ENCODE assay signal across 25 mouse cellular contexts in the genomic region with DNA sequence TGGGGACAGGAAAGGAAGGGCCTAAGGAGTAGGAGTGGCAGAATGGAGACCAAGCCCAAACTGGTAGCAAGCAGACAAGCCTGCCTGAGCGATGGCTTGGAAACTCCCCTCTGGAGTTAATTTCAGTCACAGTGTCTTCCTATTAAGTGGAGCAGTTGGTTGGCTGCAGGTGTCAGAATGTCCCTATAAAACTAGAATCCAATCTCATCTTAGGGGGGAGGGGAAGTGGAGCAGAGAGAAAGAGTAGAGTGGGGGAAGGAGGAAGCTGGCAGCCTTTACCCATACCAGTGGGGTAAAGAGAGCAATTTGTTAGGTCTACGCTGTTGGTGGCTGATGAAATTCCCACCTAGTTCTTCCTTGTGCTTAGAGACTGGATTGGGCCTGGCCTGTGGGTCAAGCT.
DNase-seq lines count a peak whose midpoint lies in the region; ATAC-seq and TF ChIP-seq lines count a peak whose summit lies in the region.
"Had no signal": no experiment of that assay in that cellular context is flagged by ENCODE, and none has a peak within 500 bp of the region (broad histone marks: within the 10 kb centered on the region; RNA-seq: fewer than 3 reads in every experiment).

No protein-coding gene starts in this region.

- no peak for TF ChIP-seq CTCF in cerebellum, adult 2 months (IDR thresholded peaks at IDR 0.05; ENCODE audit: borderline replicate concordance, insufficient read depth, low read depth, low read length)
- TF ChIP-seq CTCF in layer of hippocampus, adult 2 months (conservative IDR thresholded peaks at IDR 0.05), result no peak

- no peaks in the 10 kb centered on the region for H3K36me3 ChIP-seq in forebrain, embryonic 13.5 days (ENCODE audit: poor library complexity, severe bottlenecking)
- H3K36me3 ChIP-seq in forebrain, embryonic 12.5 days (replicated peaks), result no peaks in the 10 kb centered on the region
- no peaks in the 10 kb centered on the region for H3K36me3 ChIP-seq in kidney, embryonic 15.5 days
- H3K36me3 ChIP-seq: embryonic facial prominence, embryonic 15.5 days; forebrain, embryonic 10.5 days; G1E; heart, embryonic 15.5 days; hindbrain, embryonic 13.5 days had no signal

- ATAC-seq in cerebellum, adult (ENCODE audit: insufficient number of reproducible peaks, low FRiP score, low TSS enrichment), result no peak
- no peak for ATAC-seq in forebrain, embryonic 13.5 days
- ATAC-seq in forebrain, embryonic 12.5 days (ENCODE audit: low FRiP score), result no peak
- no peak for ATAC-seq in kidney, embryonic 15.5 days (replicated peaks; ENCODE audit: low FRiP score)
- ATAC-seq: CD4-positive, CD25-positive, alpha-beta regulatory T cell, adult 4 months; intestine, embryonic 16.5 days had no signal

- no peaks in the 10 kb centered on the region for H3K9me3 ChIP-seq in forebrain, embryonic 13.5 days (replicated peaks)
- H3K9me3 ChIP-seq in forebrain, embryonic 12.5 days, result no peaks in the 10 kb centered on the region
- no peaks in the 10 kb centered on the region for H3K9me3 ChIP-seq in kidney, embryonic 15.5 days (replicated peaks)
- H3K9me3 ChIP-seq: embryonic facial prominence, embryonic 15.5 days; forebrain, embryonic 10.5 days; G1E; heart, embryonic 15.5 days; hindbrain, embryonic 13.5 days had no signal

- no peak overlapping the region for H3K4me2 ChIP-seq in forebrain, embryonic 13.5 days
- no peak overlapping the region for H3K4me2 ChIP-seq in forebrain, embryonic 12.5 days
- H3K4me2 ChIP-seq in kidney, embryonic 15.5 days, result no peak overlapping the region
- H3K4me2 ChIP-seq: embryonic facial prominence, embryonic 15.5 days; heart, embryonic 11.5 days; heart, embryonic 15.5 days; hindbrain, embryonic 13.5 days had no signal

- peak in 1 of 2 experiments; percentile 41 for DNase-seq in cerebellum, adult 2 months
- DNase-seq in layer of hippocampus, adult 2 months (ENCODE audit: low spot score in 2 of 2), result no peak
- no peak for DNase-seq in layer of hippocampus, adult 9-10 months (ENCODE audit: low spot score)
- DNase-seq in brain, adult 2 months (ENCODE audit: low read depth, low spot score), result peak; percentile 50
- DNase-seq: adrenal gland, adult 8-10 months; adrenal gland, postnatal 36 days; B cell, adult 2 months; cerebellum, adult 11-12 months; embryo, embryonic 11 days; gastrocnemius, postnatal 10 days; heart, adult 18-20 months; heart, postnatal 14 days had no signal

- 47% methylated on average over 2 of the region's 2 CpGs for WGBS in cerebellum, adult 2 months
- WGBS in forebrain, embryonic 13.5 days, result 79% methylated on average over 2 of the region's 2 CpGs
- 95% methylated on average over 2 of the region's 2 CpGs for WGBS in forebrain, embryonic 12.5 days
- 63% methylated on average over 2 of the region's 2 CpGs for WGBS in kidney, embryonic 15.5 days

- H3K9ac ChIP-seq in forebrain, embryonic 13.5 days, result no peak overlapping the region
- no peak overlapping the region for H3K9ac ChIP-seq in forebrain, embryonic 12.5 days
- H3K9ac ChIP-seq in kidney, embryonic 15.5 days, result no peak overlapping the region
- H3K9ac ChIP-seq: embryonic facial prominence, embryonic 15.5 days; heart, embryonic 15.5 days; hindbrain, embryonic 13.5 days had no signal

- no peak for TF ChIP-seq POLR2A in cerebellum, adult 2 months (IDR thresholded peaks at IDR 0.05; ENCODE audit: borderline replicate concordance, insufficient read depth, low read length)

- H3K4me1 ChIP-seq in cerebellum, adult 2 months (ENCODE audit: control insufficient read depth, insufficient read depth, low read length), result peaks cover 35% of the 10 kb centered on the region
- H3K4me1 ChIP-seq in forebrain, embryonic 13.5 days, result peaks cover 35% of the 10 kb centered on the region
- peaks cover 9% of the 10 kb centered on the region; the same call in 1 of the 2 replicates for H3K4me1 ChIP-seq in forebrain, embryonic 12.5 days
- no peaks in the 10 kb centered on the region for H3K4me1 ChIP-seq in kidney, embryonic 15.5 days
- H3K4me1 ChIP-seq: embryonic facial prominence, embryonic 15.5 days; forebrain, embryonic 10.5 days; heart, embryonic 15.5 days had no signal

- H3K27ac ChIP-seq in cerebellum, adult 2 months (ENCODE audit: insufficient read depth, low read length), result peak overlapping the region; percentile 90
- H3K27ac ChIP-seq in forebrain, embryonic 13.5 days, result peak overlapping the region; percentile 51
- no peak overlapping the region for H3K27ac ChIP-seq in forebrain, embryonic 12.5 days
- H3K27ac ChIP-seq in layer of hippocampus, adult 2 months, result peak overlapping the region; percentile 91
- no peak overlapping the region for H3K27ac ChIP-seq in kidney, embryonic 15.5 days
- H3K27ac ChIP-seq: embryonic facial prominence, embryonic 15.5 days; forebrain, embryonic 10.5 days; heart, embryonic 15.5 days; hindbrain, embryonic 13.5 days had no signal

- H3K4me3 ChIP-seq in cerebellum, adult 2 months (replicated peaks; ENCODE audit: insufficient read depth, low read depth, low read length), result no peak overlapping the region
- H3K4me3 ChIP-seq in forebrain, embryonic 13.5 days, result no peak overlapping the region
- H3K4me3 ChIP-seq in forebrain, embryonic 12.5 days (replicated peaks), result no peak overlapping the region
- no peak overlapping the region for H3K4me3 ChIP-seq in layer of hippocampus, adult 2 months
- H3K4me3 ChIP-seq in kidney, embryonic 15.5 days (replicated peaks), result no peak overlapping the region
- H3K4me3 ChIP-seq: embryonic facial prominence, embryonic 15.5 days; erythroblast, embryonic 14.5 days; forebrain, embryonic 10.5 days; heart, embryonic 15.5 days; hindbrain, embryonic 13.5 days had no signal

- H3K27me3 ChIP-seq in cerebellum, adult 2 months (ENCODE audit: control insufficient read depth, insufficient read depth, low read length), result no peaks in the 10 kb centered on the region
- H3K27me3 ChIP-seq in forebrain, embryonic 13.5 days, result no peaks in the 10 kb centered on the region
- no peaks in the 10 kb centered on the region for H3K27me3 ChIP-seq in forebrain, embryonic 12.5 days
- H3K27me3 ChIP-seq in kidney, embryonic 15.5 days, result no peaks in the 10 kb centered on the region
- H3K27me3 ChIP-seq: embryonic facial prominence, embryonic 15.5 days; hindbrain, embryonic 13.5 days had no signal

Comparison
In these comparisons a context has a peak if more than half of its experiments do, and no peak if none do; other contexts are left out.
1. H3K27ac ChIP-seq: peak in cerebellum, adult 2 months (single experiment), forebrain, embryonic 13.5 days (single experiment) and layer of hippocampus, adult 2 months (single experiment); none in forebrain, embryonic 12.5 days (single experiment) and kidney, embryonic 15.5 days (single experiment).